Mouse (Mus musculus): ENCODE data around the gene Vegfd. TPM values are rescaled to one million over a fixed set of nuclear protein-coding genes. Genes with fewer than 3 reads are reported as not detected.
A peak's percentile ranks its signal among the peaks of the same experiment; 100 is the strongest.

The Vegfd gene
- polyA plus RNA-seq, 1 experiment from 2014 or later, result 10.9 TPM

DNA sequence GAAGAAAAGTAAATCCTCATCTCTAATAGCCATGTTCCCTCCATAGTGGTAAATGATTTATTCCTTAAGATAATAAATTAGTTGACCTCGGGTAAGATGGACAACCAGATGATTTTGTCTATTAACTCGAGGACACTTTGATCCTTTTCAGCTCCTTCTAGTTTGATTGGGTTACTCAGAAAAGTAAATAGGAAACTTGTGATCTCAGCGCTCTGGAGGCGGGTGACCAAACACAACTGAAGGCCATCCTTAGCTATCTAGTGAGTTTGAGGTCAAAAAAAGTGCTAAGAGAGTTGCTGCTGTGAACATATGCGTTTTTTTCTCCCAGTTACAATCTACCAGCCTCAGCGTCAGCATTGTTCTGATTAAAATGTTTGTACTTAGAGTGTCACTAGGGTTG, 57.4 kb downstream of the Vegfd start:
- no peak overlapping the region for H3K4me2 ChIP-seq (ENCODE audit: low read length)
- no peak overlapping the region for H3K4me3 ChIP-seq (replicated peaks; ENCODE audit: low read depth, low read length)
- no peaks in the 10 kb centered on the region for H3K36me3 ChIP-seq (ENCODE audit: insufficient read depth, low read length)
- ATAC-seq (replicated peaks; ENCODE audit: low FRiP score, low read depth) (peak; percentile 54; the same call in 1 of the 2 replicates), DNase-seq (ENCODE audit: low spot score) (no peak)
- H3K27me3 ChIP-seq (ENCODE audit: insufficient read depth, low read length), result no peaks in the 10 kb centered on the region
- H3K27ac ChIP-seq, result no peak overlapping the region
- 64% methylated on average over 6 of the region's 6 CpGs for WGBS
- no peaks in the 10 kb centered on the region for H3K4me1 ChIP-seq (replicated peaks; ENCODE audit: insufficient read depth, low read length)
- TF ChIP-seq CTCF (IDR thresholded peaks at IDR 0.05; ENCODE audit: low read depth), result no peak
- no peaks in the 10 kb centered on the region for H3K9me3 ChIP-seq (replicated peaks; ENCODE audit: low read length)
- H3K9ac ChIP-seq (ENCODE audit: low read depth, low read length), result no peak overlapping the region

GRCm38 (mm10) chrX:164431133-164431532, 58.0 kb downstream of the Vegfd start:
- Histone ChIP-seq H3K36me3 (ENCODE audit: insufficient read depth, low read length) (no peaks in the 10 kb centered on the region), H3K9me3 (replicated peaks; ENCODE audit: low read length) (no peaks in the 10 kb centered on the region), H3K27me3 (ENCODE audit: insufficient read depth, low read length) (no peaks in the 10 kb centered on the region), H3K4me3 (replicated peaks; ENCODE audit: low read depth, low read length) (no peak overlapping the region), H3K4me2 (ENCODE audit: low read length) (no peak overlapping the region), H3K9ac (ENCODE audit: low read depth, low read length) (no peak overlapping the region), H3K27ac (no peak overlapping the region), H3K4me1 (replicated peaks; ENCODE audit: insufficient read depth, low read length) (no peaks in the 10 kb centered on the region)
- ATAC-seq (replicated peaks; ENCODE audit: low FRiP score, low read depth) (peak; percentile 33; the same call in 1 of the 2 replicates), DNase-seq (ENCODE audit: low spot score) (no peak)
- 86% methylated on average over 2 of the region's 2 CpGs for WGBS
- no peak for TF ChIP-seq CTCF (IDR thresholded peaks at IDR 0.05; ENCODE audit: low read depth)

- no peak overlapping the region for H3K9ac ChIP-seq (ENCODE audit: low read depth, low read length)
- no peaks in the 10 kb centered on the region for H3K4me1 ChIP-seq (replicated peaks; ENCODE audit: insufficient read depth, low read length)
- ATAC-seq (replicated peaks; ENCODE audit: low FRiP score, low read depth) (no peak), DNase-seq (ENCODE audit: low spot score) (no peak)
- no peak overlapping the region for H3K4me3 ChIP-seq (replicated peaks; ENCODE audit: low read depth, low read length)
- no peaks in the 10 kb centered on the region for H3K27me3 ChIP-seq (ENCODE audit: insufficient read depth, low read length)
- H3K36me3 ChIP-seq (ENCODE audit: insufficient read depth, low read length), result no peaks in the 10 kb centered on the region
- H3K9me3 ChIP-seq (replicated peaks; ENCODE audit: low read length), result no peaks in the 10 kb centered on the region
- 90% methylated on average over 6 of the region's 6 CpGs for WGBS
- no peak for TF ChIP-seq CTCF (IDR thresholded peaks at IDR 0.05; ENCODE audit: low read depth)
- no peak overlapping the region for H3K4me2 ChIP-seq (ENCODE audit: low read length)
- no peak overlapping the region for H3K27ac ChIP-seq
Measured at GRCm38 (mm10) chrX:164431541-164431940, 58.4 kb downstream of the Vegfd start.

DNA sequence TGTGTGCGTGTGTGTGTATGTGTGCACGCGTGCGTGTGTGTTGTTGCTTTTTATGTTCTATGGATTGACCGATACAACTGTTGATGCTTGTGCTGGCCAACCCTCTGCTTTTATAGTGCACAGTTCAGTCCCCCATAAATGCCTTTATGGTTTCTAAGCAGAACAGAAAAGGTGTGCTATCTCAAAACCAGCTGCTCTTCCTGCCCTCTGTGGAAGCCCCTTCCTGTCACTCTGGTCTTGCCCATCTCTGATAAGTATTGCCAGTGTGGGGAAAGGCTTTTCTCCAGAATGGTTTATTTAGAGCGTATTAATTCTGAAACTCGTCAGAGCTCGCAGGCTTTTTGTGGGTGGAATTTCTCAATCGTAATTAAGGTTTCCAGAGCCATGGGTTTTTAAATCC, 59.5 kb downstream of the Vegfd start:
- no peak overlapping the region for H3K4me2 ChIP-seq (ENCODE audit: low read length)
- H3K4me3 ChIP-seq (replicated peaks; ENCODE audit: low read depth, low read length), result no peak overlapping the region
- ATAC-seq (replicated peaks; ENCODE audit: low FRiP score, low read depth), result no peak
- H3K36me3 ChIP-seq (ENCODE audit: insufficient read depth, low read length), result no peaks in the 10 kb centered on the region
- WGBS, result 97% methylated on average over 9 of the region's 9 CpGs
- no peak for DNase-seq (ENCODE audit: low spot score)
- H3K27me3 ChIP-seq (ENCODE audit: insufficient read depth, low read length), result no peaks in the 10 kb centered on the region
- no peaks in the 10 kb centered on the region for H3K9me3 ChIP-seq (replicated peaks; ENCODE audit: low read length)
- no peak for TF ChIP-seq CTCF (IDR thresholded peaks at IDR 0.05; ENCODE audit: low read depth)
- H3K4me1 ChIP-seq (replicated peaks; ENCODE audit: insufficient read depth, low read length), result no peaks in the 10 kb centered on the region
- no peak overlapping the region for H3K9ac ChIP-seq (ENCODE audit: low read depth, low read length)
- H3K27ac ChIP-seq, result no peak overlapping the region

GRCm38 (mm10) chrX:164436709-164437108, 63.5 kb downstream of the Vegfd start, which contains the start of gene Asb11:
Gene Asb11 (plus strand): TSS chrX:164436994.
- Histone ChIP-seq H3K4me1 (replicated peaks; ENCODE audit: insufficient read depth, low read length) (no peaks in the 10 kb centered on the region), H3K9ac (ENCODE audit: low read depth, low read length) (no peak within 1 kb of the TSS), H3K27ac (no peak within 1 kb of the TSS), H3K4me2 (ENCODE audit: low read length) (no peak within 1 kb of the TSS), H3K4me3 (replicated peaks; ENCODE audit: low read depth, low read length) (no peak within 1 kb of the TSS), H3K27me3 (ENCODE audit: insufficient read depth, low read length) (no peaks in the 10 kb centered on the region), H3K36me3 (ENCODE audit: insufficient read depth, low read length) (no peaks in the 10 kb centered on the region), H3K9me3 (replicated peaks; ENCODE audit: low read length) (no peaks in the 10 kb centered on the region)
- ATAC-seq (replicated peaks; ENCODE audit: low FRiP score, low read depth), result no peak
- 62% methylated on average over 8 of the region's 8 CpGs for WGBS
- DNase-seq (ENCODE audit: low spot score), result no peak
- no peak for TF ChIP-seq CTCF (IDR thresholded peaks at IDR 0.05; ENCODE audit: low read depth)

DNA sequence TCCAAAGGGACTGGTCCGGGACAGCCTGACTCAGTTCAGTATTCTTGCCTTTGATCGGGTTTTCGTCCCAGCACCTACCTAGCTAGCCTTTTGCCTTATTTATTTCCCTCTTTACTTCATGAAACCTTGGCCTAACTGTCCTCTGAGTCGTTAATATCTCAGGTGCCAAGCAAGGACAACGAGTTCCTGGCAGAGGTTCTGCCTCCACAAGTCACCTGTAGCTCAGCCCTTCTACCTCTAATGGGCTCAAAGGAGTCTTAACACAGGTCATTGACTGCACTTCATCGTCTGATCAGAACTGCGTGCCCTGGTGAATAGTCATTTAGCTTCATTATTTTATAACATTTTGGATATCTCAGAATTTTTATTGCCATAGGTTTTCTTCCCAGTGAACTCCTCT, 66.3 kb downstream of the Vegfd start:
- Histone ChIP-seq H3K4me2 (ENCODE audit: low read length) (no peak overlapping the region), H3K4me1 (replicated peaks; ENCODE audit: insufficient read depth, low read length) (no peaks in the 10 kb centered on the region), H3K27me3 (ENCODE audit: insufficient read depth, low read length) (no peaks in the 10 kb centered on the region), H3K9me3 (replicated peaks; ENCODE audit: low read length) (no peaks in the 10 kb centered on the region), H3K4me3 (replicated peaks; ENCODE audit: low read depth, low read length) (no peak overlapping the region), H3K36me3 (ENCODE audit: insufficient read depth, low read length) (no peaks in the 10 kb centered on the region), H3K9ac (ENCODE audit: low read depth, low read length) (no peak overlapping the region), H3K27ac (no peak overlapping the region)
- no peak for TF ChIP-seq CTCF (IDR thresholded peaks at IDR 0.05; ENCODE audit: low read depth)
- 74% methylated on average over 7 of the region's 7 CpGs for WGBS
- no peak for DNase-seq (ENCODE audit: low spot score)
- no peak for ATAC-seq (replicated peaks; ENCODE audit: low FRiP score, low read depth)

- Histone ChIP-seq H3K4me3 (replicated peaks; ENCODE audit: low read depth, low read length) (no peak overlapping the region), H3K27me3 (ENCODE audit: insufficient read depth, low read length) (no peaks in the 10 kb centered on the region), H3K27ac (peak overlapping the region; percentile 34; the same call in 1 of the 2 replicates), H3K9ac (ENCODE audit: low read depth, low read length) (no peak overlapping the region), H3K36me3 (ENCODE audit: insufficient read depth, low read length) (no peaks in the 10 kb centered on the region), H3K9me3 (replicated peaks; ENCODE audit: low read length) (no peaks in the 10 kb centered on the region), H3K4me1 (replicated peaks; ENCODE audit: insufficient read depth, low read length) (no peaks in the 10 kb centered on the region), H3K4me2 (ENCODE audit: low read length) (no peak overlapping the region)
- no peak for ATAC-seq (replicated peaks; ENCODE audit: low FRiP score, low read depth)
- DNase-seq (ENCODE audit: low spot score), result peak; percentile 12
- TF ChIP-seq CTCF (IDR thresholded peaks at IDR 0.05; ENCODE audit: low read depth), result no peak
- 51% methylated on average over 2 of the region's 2 CpGs for WGBS
Measured at GRCm38 (mm10) chrX:164440140-164440539, 67.0 kb downstream of the Vegfd start.
